Mouse (Mus musculus): Measurements from ENCODE around the gene Acot7. TPM values are rescaled to one million over a fixed set of nuclear protein-coding genes. Genes with fewer than 3 reads are reported as not detected.

Gene Acot7
- total and polyA plus RNA-seq, 2 experiments from 2014 or later = 259 to 510 TPM

DNA sequence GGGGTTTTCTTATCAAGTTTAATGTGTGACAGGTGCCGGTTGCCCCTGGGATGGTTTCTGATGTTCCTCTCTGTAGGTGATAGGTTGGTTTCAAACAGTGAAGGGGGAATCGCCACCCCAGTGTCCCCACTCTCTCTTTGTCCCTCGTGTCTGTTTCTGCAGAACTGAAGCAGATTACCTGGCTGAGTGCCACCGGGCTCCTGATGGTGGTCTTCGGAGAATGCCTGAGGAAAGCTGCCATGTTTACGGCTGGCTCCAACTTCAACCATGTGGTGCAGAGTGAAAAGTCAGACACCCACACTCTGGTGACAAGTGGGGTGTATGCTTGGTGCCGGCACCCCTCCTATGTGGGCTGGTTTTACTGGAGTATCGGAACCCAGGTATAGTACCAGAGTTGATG is 122.4 kb downstream of the Acot7 start:
- no peak for TF ChIP-seq CTCF (IDR thresholded peaks at IDR 0.05)
- Histone ChIP-seq H3K27me3 (ENCODE audit: insufficient read depth, low read length) (no peaks in the 10 kb centered on the region), H3K9me3 (ENCODE audit: low read length) (no peaks in the 10 kb centered on the region), H3K27ac (ENCODE audit: low read depth, low read length) (no peak overlapping the region), H3K4me2 (ENCODE audit: low read depth, low read length, poor library complexity, severe bottlenecking) (no peak overlapping the region), H3K4me3 (ENCODE audit: low read depth, low read length) (no peak overlapping the region), H3K4me1 (ENCODE audit: insufficient read depth, low read length) (0 out of 2 replicates have a peak, but pooled peaks cover 8% of the 10 kb centered on the region), H3K36me3 (ENCODE audit: insufficient read depth, low read length) (peaks cover 46% of the 10 kb centered on the region), H3K9ac (replicated peaks; ENCODE audit: low read length, poor library complexity, severe bottlenecking) (no peak overlapping the region)
- 88% methylated on average over 8 of the region's 8 CpGs for WGBS
- ATAC-seq (ENCODE audit: low FRiP score) (no peak), DNase-seq (ENCODE audit: low spot score) (no peak)

DNA sequence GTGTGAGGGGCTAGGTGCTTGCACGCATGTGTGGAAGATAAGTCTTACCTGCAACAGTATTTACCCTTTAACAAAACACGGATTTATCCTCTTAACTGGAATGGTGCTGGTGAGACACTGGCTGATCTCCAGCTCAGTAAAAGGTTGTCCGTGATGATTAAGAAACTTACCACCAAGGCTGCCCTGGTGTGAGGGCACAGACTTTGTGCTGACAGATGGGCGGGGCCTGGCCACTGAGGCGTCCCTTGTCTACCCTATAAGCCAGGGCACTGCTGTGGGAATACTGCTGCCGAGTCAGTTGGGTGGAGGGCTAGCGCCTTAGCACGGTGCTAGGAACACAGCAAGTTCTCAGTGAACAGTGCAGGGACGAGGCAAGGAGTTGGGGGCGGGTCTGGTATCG is 124.1 kb downstream of the Acot7 start:
- Histone ChIP-seq H3K27me3 (ENCODE audit: insufficient read depth, low read length) (no peaks in the 10 kb centered on the region), H3K4me3 (ENCODE audit: low read depth, low read length) (no peak overlapping the region), H3K9me3 (ENCODE audit: low read length) (no peaks in the 10 kb centered on the region), H3K4me2 (ENCODE audit: low read depth, low read length, poor library complexity, severe bottlenecking) (no peak overlapping the region), H3K36me3 (ENCODE audit: insufficient read depth, low read length) (peaks cover 46% of the 10 kb centered on the region), H3K27ac (ENCODE audit: low read depth, low read length) (no peak overlapping the region), H3K4me1 (ENCODE audit: insufficient read depth, low read length) (0 out of 2 replicates have a peak, but pooled peaks cover 8% of the 10 kb centered on the region), H3K9ac (replicated peaks; ENCODE audit: low read length, poor library complexity, severe bottlenecking) (no peak overlapping the region)
- WGBS = 54% methylated on average over 11 of the region's 11 CpGs
- no peak for TF ChIP-seq CTCF (IDR thresholded peaks at IDR 0.05)
- DNase-seq (ENCODE audit: low spot score) (no peak), ATAC-seq (ENCODE audit: low FRiP score) (no peak)

DNA sequence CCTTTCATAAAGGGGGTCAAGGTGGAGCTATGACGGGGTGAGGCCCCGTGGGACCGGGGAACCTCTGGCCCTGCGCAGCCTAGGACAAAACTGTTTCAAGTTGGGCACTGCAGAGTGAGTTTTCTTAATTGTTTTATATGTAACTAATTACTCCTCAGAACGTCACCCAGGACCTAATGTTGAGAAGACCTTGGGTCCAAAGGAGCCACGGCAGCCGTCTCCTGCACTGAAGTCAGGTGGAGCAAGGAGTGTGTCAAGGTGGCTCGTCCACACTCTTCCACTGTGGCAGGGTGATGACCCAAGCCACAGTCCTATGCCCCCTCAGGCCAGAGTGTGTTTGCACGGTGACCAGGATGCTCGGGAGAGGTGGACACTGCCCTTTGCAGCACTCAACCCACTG is 125.2 kb downstream of the Acot7 start:
- H3K27ac ChIP-seq (ENCODE audit: low read depth, low read length) = no peak overlapping the region
- DNase-seq (ENCODE audit: low spot score) (no peak), ATAC-seq (ENCODE audit: low FRiP score) (no peak)
- H3K9ac ChIP-seq (replicated peaks; ENCODE audit: low read length, poor library complexity, severe bottlenecking) = no peak overlapping the region
- no peak overlapping the region for H3K4me2 ChIP-seq (ENCODE audit: low read depth, low read length, poor library complexity, severe bottlenecking)
- H3K4me3 ChIP-seq (ENCODE audit: low read depth, low read length) = no peak overlapping the region
- peaks cover 46% of the 10 kb centered on the region for H3K36me3 ChIP-seq (ENCODE audit: insufficient read depth, low read length)
- no peak for TF ChIP-seq CTCF (IDR thresholded peaks at IDR 0.05)
- no peaks in the 10 kb centered on the region for H3K9me3 ChIP-seq (ENCODE audit: low read length)
- WGBS = 92% methylated on average over 10 of the region's 10 CpGs
- 0 out of 2 replicates have a peak, but pooled peaks cover 5% of the 10 kb centered on the region for H3K4me1 ChIP-seq (ENCODE audit: insufficient read depth, low read length)
- no peaks in the 10 kb centered on the region for H3K27me3 ChIP-seq (ENCODE audit: insufficient read depth, low read length)

DNA sequence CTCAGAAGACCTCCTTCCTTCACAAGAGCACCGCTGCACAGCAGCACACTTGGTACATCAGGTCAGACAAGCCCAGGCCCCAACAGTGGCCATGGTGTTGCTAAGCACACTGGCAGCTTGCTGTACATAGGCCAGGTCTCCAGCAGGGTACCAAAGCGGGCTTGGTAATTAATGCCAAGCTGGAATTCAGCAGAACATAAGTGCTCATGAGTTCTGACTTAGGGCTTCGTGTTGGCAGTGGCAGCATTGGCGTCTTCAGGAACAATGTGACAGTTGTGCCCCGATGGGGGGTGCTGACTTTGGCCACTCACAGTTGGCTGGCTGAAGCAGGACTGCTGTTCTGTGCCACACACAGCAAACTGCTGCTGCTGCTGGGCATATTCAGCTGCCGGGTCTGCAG is 126.8 kb downstream of the Acot7 start:
- DNase-seq (ENCODE audit: low spot score) (peak; percentile 84), ATAC-seq (ENCODE audit: low FRiP score) (peak; percentile 53; the same call in 1 of the 2 replicates)
- Histone ChIP-seq H3K27me3 (ENCODE audit: insufficient read depth, low read length) (no peaks in the 10 kb centered on the region), H3K4me3 (ENCODE audit: low read depth, low read length) (no peak overlapping the region), H3K9me3 (ENCODE audit: low read length) (no peaks in the 10 kb centered on the region), H3K36me3 (ENCODE audit: insufficient read depth, low read length) (peaks cover 49% of the 10 kb centered on the region), H3K9ac (replicated peaks; ENCODE audit: low read length, poor library complexity, severe bottlenecking) (no peak overlapping the region), H3K4me1 (ENCODE audit: insufficient read depth, low read length) (no peaks in the 10 kb centered on the region), H3K27ac (ENCODE audit: low read depth, low read length) (no peak overlapping the region), H3K4me2 (ENCODE audit: low read depth, low read length, poor library complexity, severe bottlenecking) (no peak overlapping the region)
- 92% methylated on average over 6 of the region's 6 CpGs for WGBS
- TF ChIP-seq CTCF (IDR thresholded peaks at IDR 0.05) = no peak

DNA sequence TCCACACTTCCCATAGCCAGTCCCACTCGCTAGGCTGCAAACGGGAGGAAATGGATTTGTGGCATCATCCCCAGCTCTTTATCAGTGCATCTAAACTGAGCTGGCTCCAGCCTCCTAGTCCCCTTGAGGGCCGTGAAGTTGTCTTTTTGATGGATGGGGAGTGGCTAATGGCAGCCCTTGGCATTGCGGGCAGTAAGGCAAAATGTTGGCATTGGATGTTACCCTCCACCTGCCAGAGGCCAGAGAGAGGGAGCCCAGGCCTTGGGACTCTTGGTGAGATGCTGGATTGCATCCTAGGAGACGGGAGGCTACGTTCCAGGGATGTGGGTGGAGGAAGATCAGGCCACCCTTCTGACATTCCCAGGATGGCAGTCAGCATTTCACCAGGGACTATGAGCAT is 128.1 kb downstream of the Acot7 start:
- peaks cover 12% of the 10 kb centered on the region; the same call in 1 of the 2 replicates for H3K27me3 ChIP-seq (ENCODE audit: insufficient read depth, low read length)
- WGBS = 82% methylated on average over 6 of the region's 6 CpGs
- no peaks in the 10 kb centered on the region for H3K9me3 ChIP-seq (ENCODE audit: low read length)
- DNase-seq (ENCODE audit: low spot score) (no peak), ATAC-seq (ENCODE audit: low FRiP score) (no peak)
- H3K4me1 ChIP-seq (ENCODE audit: insufficient read depth, low read length) = no peaks in the 10 kb centered on the region
- TF ChIP-seq CTCF (IDR thresholded peaks at IDR 0.05) = no peak
- H3K4me3 ChIP-seq (ENCODE audit: low read depth, low read length) = no peak overlapping the region
- no peak overlapping the region for H3K4me2 ChIP-seq (ENCODE audit: low read depth, low read length, poor library complexity, severe bottlenecking)
- H3K27ac ChIP-seq (ENCODE audit: low read depth, low read length) = no peak overlapping the region
- no peak overlapping the region for H3K9ac ChIP-seq (replicated peaks; ENCODE audit: low read length, poor library complexity, severe bottlenecking)
- H3K36me3 ChIP-seq (ENCODE audit: insufficient read depth, low read length) = peaks cover 36% of the 10 kb centered on the region

DNA sequence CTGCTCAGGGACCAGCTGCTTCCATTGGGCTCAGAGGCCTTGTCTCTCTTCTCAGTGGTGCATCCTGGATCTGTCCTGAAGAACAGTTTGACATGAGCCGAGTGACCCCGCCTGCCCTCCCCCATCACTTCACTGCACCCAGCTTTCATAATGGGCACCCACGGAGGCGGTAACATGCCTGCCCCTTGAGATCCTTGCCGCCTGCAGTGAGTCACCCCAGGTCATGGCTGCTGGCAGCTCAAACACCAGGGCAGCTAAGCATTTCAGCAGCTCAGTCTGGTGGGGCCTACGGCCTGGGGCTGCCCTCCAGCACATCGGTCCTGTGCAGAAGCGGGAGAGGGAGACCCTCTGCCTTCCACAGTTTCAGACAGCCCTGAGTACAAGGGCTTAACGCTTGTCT is 129.6 kb downstream of the Acot7 start:
- 76% methylated on average over 9 of the region's 9 CpGs for WGBS
- DNase-seq (ENCODE audit: low spot score) (no peak), ATAC-seq (ENCODE audit: low FRiP score) (no peak)
- Histone ChIP-seq H3K4me3 (ENCODE audit: low read depth, low read length) (no peak overlapping the region), H3K4me2 (ENCODE audit: low read depth, low read length, poor library complexity, severe bottlenecking) (no peak overlapping the region), H3K27me3 (ENCODE audit: insufficient read depth, low read length) (peaks cover 27% of the 10 kb centered on the region), H3K27ac (ENCODE audit: low read depth, low read length) (no peak overlapping the region), H3K4me1 (ENCODE audit: insufficient read depth, low read length) (no peaks in the 10 kb centered on the region), H3K9me3 (ENCODE audit: low read length) (no peaks in the 10 kb centered on the region), H3K36me3 (ENCODE audit: insufficient read depth, low read length) (peaks cover 30% of the 10 kb centered on the region), H3K9ac (replicated peaks; ENCODE audit: low read length, poor library complexity, severe bottlenecking) (no peak overlapping the region)
- no peak for TF ChIP-seq CTCF (IDR thresholded peaks at IDR 0.05)
